Mouse (Mus musculus) layer of hippocampus, adult 11-12 months (tissue): ENCODE measurements around the gene Lipo3.
A peak's percentile ranks its signal among the peaks of the same experiment; 100 is the strongest.
"Not testable (repeated sequence)": the region's sequence is repeated elsewhere in the genome, so short reads cannot be mapped to it uniquely, and the experiment has no call there.

ENCODE experiments used
- DNase-seq: peaks from one replicate; pipeline ENCODE4 v3.0.0; 2022; ENCODE audit warnings: low spot score

Gene Lipo3

GRCm38 (mm10) chr19:33761287-33762086 lies at the start of gene Lipo3:
Gene Lipo3, minus strand, starts transcription at chr19:33761951.
- peak; percentile 10 for DNase-seq

GRCm38 (mm10) chr19:33787359-33787758 lies 25.6 kb upstream of the Lipo3 start, which contains the start of gene Lipo1:
Gene Lipo1, minus strand, starts transcription at chr19:33787459.
- DNase-seq = not testable (repeated sequence)

- DNase-seq = no peak
These were observed 25.0 kb upstream of the Lipo3 start for GRCm38 (mm10) chr19:33786576-33787277.

GRCm38 (mm10) chr19:33751259-33751658 lies 10.5 kb downstream of the Lipo3 start, which contains the start of gene Lipo2:
Gene Lipo2, minus strand, starts transcription at chr19:33751359.
- DNase-seq = not testable (repeated sequence)

- not testable (repeated sequence) for DNase-seq
These were observed 136.6 kb downstream of the Lipo3 start, which contains the start of gene Gm8978 for GRCm38 (mm10) chr19:33625152-33625551. Gene Gm8978, minus strand, starts transcription at chr19:33625252.

GRCm38 (mm10) chr19:33589626-33590302 lies 172.0 kb downstream of the Lipo3 start:
- peak; percentile 47 for DNase-seq

- not testable (repeated sequence) for DNase-seq
These were observed 193.2 kb downstream of the Lipo3 start for GRCm38 (mm10) chr19:33568551-33568950.

- no peak for DNase-seq
These were observed 244.1 kb downstream of the Lipo3 start, which contains the start of gene Lipo4 for GRCm38 (mm10) chr19:33517680-33518079. Gene Lipo4, minus strand, starts transcription at chr19:33517780.
